Mouse (Mus musculus): ENCODE results near the gene Nhsl1.

The Nhsl1 gene

DNA sequence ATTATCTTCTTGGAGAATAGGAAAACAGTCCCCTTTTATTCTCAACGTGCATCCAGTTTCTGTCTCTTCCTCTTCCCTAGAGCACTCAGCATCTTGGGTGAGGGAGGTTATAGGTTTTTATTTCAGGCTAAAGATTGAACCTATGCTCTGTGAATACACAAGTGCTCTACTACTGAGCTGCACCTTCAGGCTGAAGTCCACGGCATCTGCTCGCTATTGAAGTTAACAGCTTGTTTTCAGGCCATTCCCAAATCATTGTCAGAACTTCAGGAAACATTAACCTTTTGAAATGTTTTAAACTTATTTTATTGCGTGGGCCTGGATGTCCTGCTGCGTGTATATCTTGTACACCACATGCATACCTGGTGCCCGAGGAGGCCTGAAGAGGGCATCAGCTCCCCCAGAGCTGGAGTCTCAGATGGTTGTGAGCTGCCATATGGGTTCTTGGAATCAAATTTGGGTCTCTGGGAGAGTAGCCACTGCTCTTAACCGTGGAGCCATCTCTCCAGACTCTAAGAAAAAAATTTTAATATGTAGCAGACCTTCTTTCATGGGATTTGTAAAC is 169.5 kb downstream of the Nhsl1 start:
- no peak for DNase-seq (ENCODE audit: low read depth, low spot score)

- DNase-seq (ENCODE audit: low read depth, low spot score) = no peak
Measured at GRCm38 (mm10) chr10:18489936-18490335, 171.2 kb downstream of the Nhsl1 start.

DNA sequence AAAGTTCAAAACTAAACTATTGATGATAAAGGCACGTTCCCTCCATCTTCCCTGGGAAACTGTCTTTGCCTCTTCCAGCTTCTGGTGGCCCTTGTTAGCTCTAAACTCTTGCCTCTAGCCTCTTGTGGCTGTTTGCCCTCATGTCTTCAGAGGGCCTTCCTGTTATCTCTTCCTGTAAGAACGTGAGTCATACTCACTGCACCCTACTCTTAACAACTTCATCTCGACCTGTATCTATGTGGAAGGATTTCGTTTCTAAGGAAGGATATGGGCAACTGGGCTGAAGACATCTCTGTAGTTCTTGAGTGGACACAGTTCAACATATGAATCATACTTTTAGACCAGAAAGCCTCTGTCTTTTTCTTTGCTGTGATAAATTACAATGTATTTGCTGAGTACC is 173.2 kb downstream of the Nhsl1 start:
- no peak for DNase-seq (ENCODE audit: low read depth, low spot score)

DNA sequence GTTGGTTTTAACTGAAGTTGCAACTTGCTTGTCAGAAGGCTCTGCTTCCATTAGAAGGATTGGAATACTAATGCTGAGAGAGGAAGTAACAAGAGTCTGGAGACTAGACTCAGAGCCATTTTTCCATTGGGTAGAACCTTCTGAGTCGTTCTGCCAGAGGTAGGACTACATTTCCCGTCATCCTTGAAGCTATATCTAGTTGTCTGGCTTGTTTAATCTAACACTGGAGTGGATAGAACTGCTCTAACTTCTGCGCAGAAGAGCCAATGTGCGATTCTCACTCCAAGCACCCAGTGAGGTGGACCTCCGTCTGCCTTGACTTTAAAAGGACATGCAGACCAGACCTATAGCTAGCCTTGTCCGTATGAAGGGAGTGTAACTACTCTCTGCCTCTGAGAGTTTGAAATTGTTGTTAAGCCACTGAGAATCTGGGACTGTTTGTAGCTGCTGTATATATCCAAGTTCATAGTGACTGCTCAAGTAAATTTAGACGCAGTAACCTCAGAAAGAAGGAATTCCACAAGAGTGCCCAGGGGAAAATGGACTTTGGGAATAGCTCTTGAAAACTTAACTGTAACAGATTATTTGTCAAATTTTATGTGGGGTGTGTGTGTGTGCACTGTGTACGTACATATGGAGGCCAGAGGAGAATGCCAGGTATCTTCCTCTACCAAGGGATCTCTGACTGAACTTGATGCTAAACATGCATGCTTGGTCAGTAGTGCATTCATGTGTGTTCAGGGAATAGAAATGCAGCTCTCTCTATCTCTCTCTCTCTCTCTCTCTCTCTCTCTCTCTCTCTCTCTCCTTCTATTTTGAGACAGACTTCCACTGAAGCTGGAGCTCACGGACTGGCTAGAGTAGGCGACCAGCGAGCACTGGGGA is 174.5 kb downstream of the Nhsl1 start:
- no peak for DNase-seq (ENCODE audit: low read depth, low spot score)

- DNase-seq (ENCODE audit: low read depth, low spot score) = no peak
Measured at GRCm38 (mm10) chr10:18494249-18494648, 175.5 kb downstream of the Nhsl1 start.

DNA sequence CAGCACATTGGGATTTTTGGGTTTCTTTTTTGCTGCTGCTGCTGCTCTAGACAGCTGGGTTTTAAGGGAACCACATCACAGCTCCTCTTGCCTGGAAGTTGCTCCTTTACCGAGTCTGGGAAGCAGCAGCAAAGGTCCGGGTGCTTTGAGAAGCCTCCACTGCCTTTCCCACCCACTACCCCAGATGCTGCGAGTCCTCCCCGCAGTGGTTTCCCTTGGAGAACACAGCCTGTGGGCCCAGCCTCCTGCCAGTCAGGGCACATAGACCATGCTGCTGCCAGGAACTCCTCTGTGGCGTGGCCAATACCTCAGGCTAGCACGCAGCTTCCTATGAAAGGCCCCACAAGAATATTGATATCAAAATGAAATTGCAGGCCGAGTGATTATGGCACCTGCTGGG is 178.3 kb downstream of the Nhsl1 start:
- DNase-seq (ENCODE audit: low read depth, low spot score) = no peak

- DNase-seq (ENCODE audit: low read depth, low spot score) = peak; percentile 19
Measured at GRCm38 (mm10) chr10:18501997-18502396, 183.2 kb downstream of the Nhsl1 start.

DNA sequence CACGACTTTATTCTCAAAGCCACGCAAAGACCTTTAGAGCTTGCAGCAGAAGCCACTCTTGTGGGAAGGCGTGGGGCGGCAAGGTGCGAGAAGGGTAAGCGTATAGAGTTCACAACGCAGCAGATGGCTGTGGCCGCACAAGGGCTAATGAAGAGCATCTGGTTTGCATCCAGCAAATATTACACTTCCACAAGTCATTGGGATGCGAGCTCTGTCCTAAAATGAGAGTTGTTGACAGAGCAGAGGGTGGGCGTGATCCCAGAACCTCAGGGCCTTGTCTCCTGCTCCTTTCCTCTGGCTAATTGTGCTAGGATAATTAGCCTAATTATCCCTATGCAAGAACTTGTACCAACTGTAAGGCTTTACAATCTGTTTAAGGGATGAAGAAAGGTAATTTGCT is 186.9 kb downstream of the Nhsl1 start:
- DNase-seq (ENCODE audit: low read depth, low spot score) = no peak

GRCm38 (mm10) chr10:18506501-18506946 is 187.7 kb downstream of the Nhsl1 start:
- peak; percentile 38 for DNase-seq (ENCODE audit: low read depth, low spot score)

DNA sequence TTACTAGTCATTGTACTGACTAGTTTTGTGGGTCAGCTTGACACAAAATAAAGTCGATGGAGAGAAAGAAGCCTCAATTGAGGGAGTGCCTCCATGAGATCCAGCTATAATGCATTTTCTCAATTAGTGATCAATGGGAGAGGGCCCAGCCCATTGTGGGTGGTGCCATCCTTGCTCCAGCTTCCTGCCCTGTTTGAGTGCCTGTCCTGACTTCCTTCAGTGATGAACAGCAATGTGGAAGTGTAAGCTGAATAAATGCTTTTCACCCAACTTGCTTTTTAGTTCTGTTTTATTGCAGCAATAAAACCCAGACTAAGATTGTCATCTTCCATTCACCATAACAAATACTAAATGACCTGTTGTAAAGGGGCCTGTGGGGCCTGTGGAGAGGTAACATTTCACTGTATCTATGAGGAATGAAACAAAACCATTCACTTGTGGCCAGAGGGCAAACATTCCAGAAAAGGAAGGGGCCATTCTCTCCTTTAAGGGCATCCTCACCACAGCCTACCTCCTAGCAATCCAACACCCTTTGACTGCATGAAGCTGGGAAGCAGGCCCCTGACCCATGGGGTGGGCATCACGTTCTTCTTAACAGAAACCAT is 189.2 kb downstream of the Nhsl1 start:
- DNase-seq (ENCODE audit: low read depth, low spot score) = no peak

DNA sequence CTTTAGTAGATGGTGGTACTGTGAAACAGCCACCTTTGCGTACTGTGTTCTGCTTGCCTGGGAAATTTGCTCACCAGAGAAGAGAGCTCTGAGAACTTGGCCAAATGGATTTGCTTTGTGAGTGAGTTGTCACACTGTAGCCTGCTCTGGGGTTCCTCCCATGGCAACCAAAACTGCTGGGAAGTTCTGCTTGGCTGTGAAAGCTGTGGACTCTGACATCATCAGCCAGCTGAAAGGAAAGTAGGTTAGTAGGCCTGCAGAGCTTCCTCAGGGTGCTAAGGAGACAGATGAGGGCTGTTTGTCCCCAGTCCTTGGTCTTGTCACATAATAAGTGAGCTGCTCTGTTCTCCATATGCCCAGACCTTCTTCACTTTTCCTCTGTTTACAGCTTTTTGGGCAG is 189.8 kb downstream of the Nhsl1 start:
- DNase-seq (ENCODE audit: low read depth, low spot score) = no peak

- DNase-seq (ENCODE audit: low read depth, low spot score) = no peak
Measured at GRCm38 (mm10) chr10:18510663-18511062, 191.9 kb downstream of the Nhsl1 start.

DNA sequence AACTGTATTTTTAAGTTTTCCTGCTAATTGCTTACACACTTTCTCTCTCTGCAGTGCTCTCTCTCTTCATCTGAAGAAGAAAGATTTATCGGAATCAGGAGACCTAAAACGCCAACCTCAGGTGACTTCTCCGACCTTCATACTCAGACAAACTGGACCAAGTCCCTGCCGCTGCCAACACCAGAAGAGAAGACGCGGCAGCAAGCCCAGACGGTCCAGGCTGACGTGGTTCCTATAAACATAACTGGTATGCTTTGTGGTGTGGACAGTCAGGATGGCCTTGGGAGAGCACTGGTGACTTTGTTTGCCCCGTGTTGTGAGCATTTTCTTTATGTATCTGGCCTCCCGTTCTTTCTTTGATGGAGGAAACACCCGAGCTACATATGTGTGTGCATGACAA is 192.7 kb downstream of the Nhsl1 start:
- DNase-seq (ENCODE audit: low read depth, low spot score) = no peak

DNA sequence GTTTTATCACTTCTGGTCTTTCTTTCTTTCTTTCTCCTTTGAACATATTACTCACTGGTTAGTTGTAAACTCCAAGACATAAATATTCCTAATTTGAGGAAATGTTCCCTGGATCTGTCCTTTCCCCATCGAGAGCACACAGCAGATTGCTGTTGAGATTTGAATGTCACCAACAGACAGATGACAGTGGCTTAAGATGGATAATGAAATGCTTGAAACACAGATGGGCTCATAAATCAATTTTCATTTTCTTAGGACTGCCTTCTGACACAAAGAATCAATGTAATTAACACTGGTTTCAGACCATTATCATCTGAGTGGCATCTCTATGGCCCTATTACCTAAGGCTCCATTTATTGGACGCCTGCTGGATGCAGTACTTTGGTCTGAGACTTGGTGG is 203.8 kb downstream of the Nhsl1 start:
- no peak for DNase-seq (ENCODE audit: low read depth, low spot score)

DNA sequence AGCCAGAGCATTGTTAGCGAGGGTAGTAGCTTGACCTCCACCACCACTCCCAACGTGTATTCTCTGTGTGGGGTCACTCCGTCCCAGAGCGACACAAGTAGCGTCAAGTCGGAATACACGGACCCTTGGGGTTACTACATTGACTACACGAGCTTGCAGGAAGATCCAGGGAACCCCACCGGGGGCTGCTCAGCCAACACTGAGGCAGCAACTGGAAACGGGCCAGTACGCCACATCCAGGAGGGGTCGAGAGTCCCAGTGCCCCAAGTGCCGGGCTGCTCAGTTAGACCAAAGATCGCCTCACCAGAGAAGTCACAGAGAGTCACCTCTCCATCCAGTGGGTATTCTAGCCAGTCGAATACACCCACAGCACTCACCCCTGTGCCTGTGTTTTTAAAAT is 206.5 kb downstream of the Nhsl1 start:
- DNase-seq (ENCODE audit: low read depth, low spot score) = no peak

- DNase-seq (ENCODE audit: low read depth, low spot score) = no peak
Measured at GRCm38 (mm10) chr10:18525726-18526125, 206.9 kb downstream of the Nhsl1 start.

GRCm38 (mm10) chr10:18526184-18526850 is 207.5 kb downstream of the Nhsl1 start:
- DNase-seq (ENCODE audit: low read depth, low spot score) = no peak

DNA sequence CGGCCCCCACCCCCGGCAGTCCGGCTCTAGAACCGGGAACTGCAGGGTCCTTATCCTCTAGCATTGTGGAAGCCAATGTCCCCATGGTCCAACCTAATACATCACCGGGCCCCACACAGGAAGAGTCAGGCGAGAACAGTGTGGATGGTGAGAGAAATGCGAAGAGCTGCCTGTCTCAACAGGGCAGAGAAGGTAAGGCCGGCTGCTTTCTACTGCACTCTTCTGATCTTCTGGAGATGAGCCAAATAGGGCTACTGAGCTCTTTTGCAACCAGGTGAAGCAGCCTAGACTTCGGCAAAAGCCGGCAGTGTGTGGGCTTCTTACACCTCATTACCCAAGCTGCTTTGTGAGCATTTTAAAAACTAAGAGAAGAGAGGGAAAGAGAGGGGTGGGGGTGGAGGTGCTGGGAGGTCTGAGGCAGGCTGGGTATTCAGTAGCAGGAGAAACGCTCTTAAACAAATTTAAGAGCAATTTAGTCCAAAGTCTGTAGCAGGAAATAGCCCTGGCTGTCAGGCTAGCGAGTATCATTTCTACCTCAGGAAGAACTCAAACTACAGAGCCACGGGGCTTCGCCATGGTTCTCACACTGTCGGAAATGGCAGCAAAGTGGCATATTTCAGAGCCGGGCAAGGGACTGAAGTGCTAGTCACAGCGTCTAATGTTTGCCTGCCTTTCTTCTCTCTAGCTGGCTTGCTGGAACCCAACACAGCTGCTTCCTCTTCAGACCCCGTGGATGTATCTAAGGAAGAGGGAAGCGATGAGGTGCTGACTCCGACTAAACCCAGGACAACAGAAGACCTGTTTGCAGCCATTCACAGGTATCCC is 208.3 kb downstream of the Nhsl1 start:
- no peak for DNase-seq (ENCODE audit: low read depth, low spot score)

GRCm38 (mm10) chr10:18527766-18528165 is 209.0 kb downstream of the Nhsl1 start:
- DNase-seq (ENCODE audit: low read depth, low spot score) = no peak

- DNase-seq (ENCODE audit: low read depth, low spot score) = peak; percentile 36
Measured at GRCm38 (mm10) chr10:18528475-18528874, 209.7 kb downstream of the Nhsl1 start.

- no peak for DNase-seq (ENCODE audit: low read depth, low spot score)
Measured at GRCm38 (mm10) chr10:18529177-18529576, 210.4 kb downstream of the Nhsl1 start.
